Mouse (Mus musculus) testis, adult 2 months (tissue): ENCODE measurements around the gene Ccr6.

Experiments used
- CTCF ChIP-seq: fragments of 200-500 bp; IDR thresholded peaks from 2 replicates; pipeline ENCODE4 v1.5.1; 2012; ENCODE audit warnings: low read depth, mild to moderate bottlenecking, inconsistent platforms, low read length, moderate library complexity; ENCODE audit not compliant: control insufficient read depth, insufficient read depth, insufficient replicate concordance
- POLR2A ChIP-seq: fragments of 200-500 bp; IDR thresholded peaks from 2 replicates; pipeline ENCODE4 v1.6.1; 2012; ENCODE audit warnings: low read depth, mild to moderate bottlenecking, inconsistent platforms, low read length, moderate library complexity; ENCODE audit not compliant: control insufficient read depth

- no peak for TF ChIP-seq CTCF
- no peak for TF ChIP-seq POLR2A
Observed at GRCm38 (mm10) chr17:8277266-8277665, 41.4 kb downstream of the Ccr6 start.
